Mouse (Mus musculus) kidney, embryonic 14.5 days (tissue): ENCODE results near the gene Chrm3. TPM values are rescaled to one million over a fixed set of nuclear protein-coding genes. Genes with fewer than 3 reads are reported as not detected.
A peak's percentile ranks its signal among the peaks of the same experiment; 100 is the strongest.
"Not testable (repeated sequence)": the region's sequence is repeated elsewhere in the genome, so short reads cannot be mapped to it uniquely, and the experiment has no call there.

Source experiments
- ATAC-seq: fragments of 200-750 bp; cut with Nextera tagmentation; 2 replicates; pipeline ENCODE4 v1.8.0; 2017; ENCODE audit warnings: moderate number of reproducible peaks, mild to moderate bottlenecking, moderate TSS enrichment, moderate library complexity; ENCODE audit not compliant: low FRiP score, low TSS enrichment
- H3K27ac ChIP-seq: fragments of 300-500 bp; sonication (generic); 2 replicates; pipeline ENCODE4 v1.5.1; 2014; ENCODE audit warnings: low read depth, mild to moderate bottlenecking, low read length, moderate library complexity, mixed read lengths
- H3K27me3 ChIP-seq: fragments of 300-500 bp; sonication (generic); 2 replicates; pipeline ENCODE4 v1.6.1; 2014; ENCODE audit warnings: mild to moderate bottlenecking, low read length; ENCODE audit not compliant: control insufficient read depth, insufficient read depth
- H3K36me3 ChIP-seq: fragments of 300-500 bp; sonication (generic); 2 replicates; pipeline ENCODE4 v1.6.1; 2014; ENCODE audit warnings: low read length, mixed read lengths; ENCODE audit not compliant: control insufficient read depth, insufficient read depth
- H3K4me1 ChIP-seq: fragments of 300-500 bp; sonication (generic); 2 replicates; pipeline ENCODE4 v1.6.1; 2014; ENCODE audit warnings: low read length, mixed read lengths; ENCODE audit not compliant: control insufficient read depth, insufficient read depth
- H3K4me2 ChIP-seq: fragments of 300-500 bp; sonication (generic); replicated peaks from 2 replicates; pipeline ENCODE4 v1.6.1; 2014; ENCODE audit warnings: low read depth, mild to moderate bottlenecking, low read length
- H3K4me3 ChIP-seq: fragments of 300-500 bp; sonication (generic); 2 replicates; pipeline ENCODE4 v1.5.1; 2014; ENCODE audit warnings: mild to moderate bottlenecking, low read length
- H3K9ac ChIP-seq: fragments of 300-500 bp; sonication (generic); 2 replicates; pipeline ENCODE4 v1.6.1; 2014; ENCODE audit warnings: low read depth, mild to moderate bottlenecking, low read length, moderate library complexity
- H3K9me3 ChIP-seq: fragments of 300-500 bp; sonication (generic); 2 replicates; pipeline ENCODE4 v1.6.1; 2016; ENCODE audit warnings: low read length; ENCODE audit not compliant: control insufficient read depth
- WGBS: fragments of 180-500 bp; shearing (Covaris S2); extraction: QIAGEN DNeasy Blood & Tissue Kit; methylation state at CpG from one replicate; pipeline ENCODE4 v1.1.7; 2014; 5-methylcytosine and 5-hydroxymethylcytosine counted together
- polyA plus RNA-seq: library from polyadenylated mRNA; unstranded; fragments of >200 nt; fragmentation: Nextera tagmentation; extraction: Ambion mirVana; gene quantifications from 2 replicates; pipeline ENCODE4 v1.2.1, GENCODE M21; 2014

Chrm3 gene
- polyA plus RNA-seq: 0.91 and 0.96 TPM in 2 replicates

DNA sequence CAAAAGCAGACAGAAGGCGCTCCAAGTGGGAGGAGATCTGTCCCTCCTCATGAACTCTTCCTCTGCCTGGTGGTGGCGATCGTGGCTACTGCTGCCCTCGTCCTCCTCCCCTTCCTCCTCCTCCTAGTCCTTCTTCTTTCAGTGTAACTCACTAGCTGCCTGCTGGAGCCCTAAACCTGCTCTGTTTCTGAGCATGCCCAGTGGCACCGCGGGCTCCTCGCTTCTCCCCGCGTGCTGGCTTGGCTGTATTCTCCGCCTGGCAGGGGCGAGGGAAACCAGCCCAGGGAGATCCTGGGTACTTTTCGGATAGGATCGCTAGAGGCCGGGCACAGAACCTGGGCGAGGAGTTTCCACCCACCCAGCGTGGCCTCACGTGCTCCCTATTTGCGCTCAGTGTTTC is at the start of gene Chrm3:
Chrm3 (minus strand) TSS at position 71 of the 400 bp plus-strand sequence.
- H3K9me3 ChIP-seq: no peaks in the 10 kb centered on the region
- H3K4me2 ChIP-seq: peak within 1 kb of the TSS; percentile 95
- peak within 1 kb of the TSS; percentile 53 for H3K9ac ChIP-seq
- no peaks in the 10 kb centered on the region for H3K36me3 ChIP-seq
- peaks cover 32% of the 10 kb centered on the region for H3K27me3 ChIP-seq
- H3K27ac ChIP-seq: no peak within 1 kb of the TSS
- 2% methylated on average over 18 of the region's 18 CpGs for WGBS
- peak within 1 kb of the TSS; percentile 58 for H3K4me3 ChIP-seq
- no peaks in the 10 kb centered on the region for H3K4me1 ChIP-seq
- ATAC-seq: peak; percentile 81

GRCm38 (mm10) chr13:10394364-10394763 is 33.7 kb upstream of the Chrm3 start:
- ATAC-seq: no peak
- Histone ChIP-seq H3K9ac (no peak overlapping the region), H3K4me1 (no peaks in the 10 kb centered on the region), H3K27ac (no peak overlapping the region), H3K36me3 (no peaks in the 10 kb centered on the region), H3K4me2 (no peak overlapping the region), H3K27me3 (no peaks in the 10 kb centered on the region), H3K9me3 (no peaks in the 10 kb centered on the region), H3K4me3 (no peak overlapping the region)
- WGBS: 87% methylated on average over 2 of the region's 2 CpGs

GRCm38 (mm10) chr13:10375487-10375886 is 14.8 kb upstream of the Chrm3 start:
- not testable (repeated sequence) for H3K9ac ChIP-seq, H3K36me3 ChIP-seq, H3K9me3 ChIP-seq, H3K27me3 ChIP-seq, H3K4me3 ChIP-seq, H3K27ac ChIP-seq, H3K4me2 ChIP-seq, ATAC-seq, H3K4me1 ChIP-seq

DNA sequence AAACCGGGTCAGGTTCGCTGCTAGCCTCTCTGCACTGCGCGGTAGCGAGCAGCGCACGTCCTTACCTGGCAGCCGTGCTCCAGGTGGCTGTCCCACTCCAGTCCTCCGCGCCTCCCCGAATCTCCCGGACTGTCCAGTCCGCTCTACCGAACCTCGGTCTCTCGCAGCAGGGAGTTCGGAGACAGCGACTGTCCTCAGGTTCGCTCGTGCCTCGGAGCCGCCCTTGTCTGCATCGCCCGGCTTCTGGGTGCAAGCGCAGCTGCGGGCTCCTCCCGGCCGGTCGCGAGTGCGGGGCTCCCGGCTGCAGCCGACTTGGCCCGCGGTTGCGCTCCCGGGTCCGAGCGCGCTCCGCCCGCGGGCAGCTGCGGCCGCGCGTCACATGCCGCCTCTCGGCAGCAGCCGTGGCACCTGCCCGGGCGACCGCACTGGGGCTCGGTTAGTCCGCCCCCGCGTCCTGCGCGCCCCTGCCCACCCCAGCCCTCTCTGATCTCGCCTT is 400 bp downstream of the Chrm3 start:
- Histone ChIP-seq H3K4me3 (peak overlapping the region; percentile 58), H3K36me3 (no peaks in the 10 kb centered on the region), H3K9me3 (no peaks in the 10 kb centered on the region), H3K27ac (no peak overlapping the region), H3K9ac (peak overlapping the region; percentile 53), H3K4me2 (peak overlapping the region; percentile 95), H3K4me1 (no peaks in the 10 kb centered on the region), H3K27me3 (peaks cover 32% of the 10 kb centered on the region)
- WGBS: 0% methylated on average over 40 of the region's 60 CpGs
- peak; percentile 83 for ATAC-seq

GRCm38 (mm10) chr13:10359516-10360198 is 990 bp downstream of the Chrm3 start:
- peak overlapping the region; percentile 53 for H3K9ac ChIP-seq
- H3K9me3 ChIP-seq: no peaks in the 10 kb centered on the region
- H3K4me3 ChIP-seq: peak overlapping the region; percentile 58
- H3K36me3 ChIP-seq: no peaks in the 10 kb centered on the region
- WGBS: 2% methylated on average over 26 of the region's 26 CpGs
- peaks cover 32% of the 10 kb centered on the region for H3K27me3 ChIP-seq
- no peaks in the 10 kb centered on the region for H3K4me1 ChIP-seq
- no peak for ATAC-seq
- peak overlapping the region; percentile 95 for H3K4me2 ChIP-seq
- no peak overlapping the region for H3K27ac ChIP-seq

DNA sequence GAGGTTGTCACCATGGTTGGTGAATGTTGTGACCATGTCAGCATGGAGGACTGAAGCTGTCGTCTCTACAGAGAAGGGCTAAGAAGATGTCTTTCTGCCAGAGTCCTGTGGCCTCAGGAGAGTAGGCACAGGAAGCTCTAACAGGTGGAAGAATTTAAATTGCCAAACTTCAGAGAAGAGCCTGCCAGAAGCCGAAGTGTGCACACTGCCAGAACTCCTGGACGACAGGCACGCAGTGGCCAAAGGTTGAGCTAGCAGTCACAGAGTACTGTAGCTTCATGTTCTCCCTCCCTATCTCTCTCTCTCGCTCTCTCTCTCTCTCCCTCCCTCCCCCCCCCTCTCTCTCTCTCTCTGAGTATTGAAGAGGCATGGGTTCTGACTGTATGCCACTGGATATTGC is 4.9 kb downstream of the Chrm3 start:
- ATAC-seq: no peak
- Histone ChIP-seq H3K27ac (no peak overlapping the region), H3K4me1 (no peaks in the 10 kb centered on the region), H3K36me3 (no peaks in the 10 kb centered on the region), H3K9ac (no peak overlapping the region), H3K4me2 (no peak overlapping the region), H3K4me3 (no peak overlapping the region), H3K27me3 (peaks cover 22% of the 10 kb centered on the region), H3K9me3 (no peaks in the 10 kb centered on the region)
- 76% methylated on average over 5 of the region's 5 CpGs for WGBS

GRCm38 (mm10) chr13:10354885-10355575 is 5.6 kb downstream of the Chrm3 start:
- no peaks in the 10 kb centered on the region for H3K36me3 ChIP-seq
- 62% methylated on average over 2 of the region's 2 CpGs for WGBS
- H3K27me3 ChIP-seq: peaks cover 18% of the 10 kb centered on the region
- no peak overlapping the region for H3K4me2 ChIP-seq
- no peak overlapping the region for H3K9ac ChIP-seq
- H3K9me3 ChIP-seq: no peaks in the 10 kb centered on the region
- no peak overlapping the region for H3K4me3 ChIP-seq
- H3K27ac ChIP-seq: no peak overlapping the region
- H3K4me1 ChIP-seq: no peaks in the 10 kb centered on the region
- ATAC-seq: no peak

- H3K27me3 ChIP-seq: no peaks in the 10 kb centered on the region
- H3K27ac ChIP-seq: no peak overlapping the region
- H3K9ac ChIP-seq: no peak overlapping the region
- no peak overlapping the region for H3K4me2 ChIP-seq
- no peaks in the 10 kb centered on the region for H3K9me3 ChIP-seq
- 87% methylated on average over 1 of the region's 1 CpGs for WGBS
- H3K4me1 ChIP-seq: no peaks in the 10 kb centered on the region
- no peak for ATAC-seq
- H3K4me3 ChIP-seq: no peak overlapping the region
- H3K36me3 ChIP-seq: no peaks in the 10 kb centered on the region
Measured at GRCm38 (mm10) chr13:10352141-10352540, 8.5 kb downstream of the Chrm3 start.

GRCm38 (mm10) chr13:10344362-10344761 is 16.3 kb downstream of the Chrm3 start:
- Histone ChIP-seq H3K4me3 (no peak overlapping the region), H3K27me3 (no peaks in the 10 kb centered on the region), H3K9me3 (no peaks in the 10 kb centered on the region), H3K36me3 (no peaks in the 10 kb centered on the region), H3K27ac (no peak overlapping the region), H3K4me2 (no peak overlapping the region), H3K4me1 (no peaks in the 10 kb centered on the region), H3K9ac (no peak overlapping the region)
- 73% methylated on average over 5 of the region's 5 CpGs for WGBS
- ATAC-seq: no peak
